Mouse (Mus musculus) midbrain, embryonic 13.5 days (tissue): ENCODE measurements around the gene 4930522L14Rik. TPM values are rescaled to one million over a fixed set of nuclear protein-coding genes. Genes with fewer than 3 reads are reported as not detected.
"Not testable (repeated sequence)": the region's sequence is repeated elsewhere in the genome, so short reads cannot be mapped to it uniquely, and the experiment has no call there.

Experiments
- ATAC-seq: fragments of 200-750 bp; cut with Nextera tagmentation; 2 replicates; pipeline ENCODE4 v1.8.0; 2017; ENCODE audit warnings: mild to moderate bottlenecking, moderate TSS enrichment, moderate library complexity
- H3K27ac ChIP-seq: fragments of 300-500 bp; sonication (generic); 2 replicates; pipeline ENCODE4 v1.5.1; 2015; ENCODE audit warnings: inconsistent platforms, mild to moderate bottlenecking, moderate library complexity
- H3K27me3 ChIP-seq: fragments of 300-500 bp; sonication (generic); 2 replicates; pipeline ENCODE4 v1.6.1; 2015; ENCODE audit warnings: mild to moderate bottlenecking, inconsistent platforms
- H3K36me3 ChIP-seq: fragments of 300-500 bp; sonication (generic); 2 replicates; pipeline ENCODE4 v1.6.1; 2015; ENCODE audit warnings: mild to moderate bottlenecking, inconsistent platforms
- H3K4me1 ChIP-seq: fragments of 300-500 bp; sonication (generic); replicated peaks from 2 replicates; pipeline ENCODE4 v1.6.1; 2015; ENCODE audit warnings: inconsistent platforms
- H3K4me2 ChIP-seq: fragments of 300-500 bp; sonication (generic); replicated peaks from 2 replicates; pipeline ENCODE4 v1.6.1; 2015; ENCODE audit warnings: moderate library complexity, mild to moderate bottlenecking, inconsistent platforms
- H3K4me3 ChIP-seq: fragments of 300-500 bp; sonication (generic); replicated peaks from 2 replicates; pipeline ENCODE4 v1.5.1; 2015; ENCODE audit warnings: mild to moderate bottlenecking, inconsistent platforms
- H3K9ac ChIP-seq: fragments of 300-500 bp; sonication (generic); replicated peaks from 2 replicates; pipeline ENCODE4 v1.6.1; 2015; ENCODE audit warnings: mild to moderate bottlenecking, inconsistent platforms
- H3K9me3 ChIP-seq: fragments of 300-500 bp; sonication (generic); 2 replicates; pipeline ENCODE4 v1.6.1; 2016; ENCODE audit warnings: mild to moderate bottlenecking, inconsistent platforms
- WGBS: fragments of 180-500 bp; shearing (Covaris S2); methylation state at CpG from one replicate; pipeline ENCODE4 v1.1.7; 2015; 5-methylcytosine and 5-hydroxymethylcytosine counted together
- polyA plus RNA-seq: library from polyadenylated mRNA; unstranded; fragments of >200 nt; fragmentation: Nextera tagmentation; extraction: Ambion mirVana; gene quantifications from 2 replicates; pipeline ENCODE4 v1.2.1, GENCODE M21; 2015

Gene 4930522L14Rik
- 4.0 and 5.0 TPM in 2 replicates for polyA plus RNA-seq

- H3K4me1 ChIP-seq, H3K27ac ChIP-seq, H3K27me3 ChIP-seq, H3K36me3 ChIP-seq, H3K9me3 ChIP-seq: not testable (repeated sequence)
- peak; percentile 97 for ATAC-seq
- Histone ChIP-seq H3K9ac (peak within 1 kb of the TSS; percentile 59; the same call in 1 of the 2 replicates), H3K4me2 (peak within 1 kb of the TSS; percentile 71), H3K4me3 (peak within 1 kb of the TSS; percentile 54)
- WGBS = under 1% methylated on average over 25 of the region's 25 CpGs
Measured at GRCm38 (mm10) chr5:109751391-109752071, at the start of gene 4930522L14Rik. TSS of gene 4930522L14Rik (minus strand) at chr5:109751886.

GRCm38 (mm10) chr5:109801466-109801865 is 49.8 kb upstream of the 4930522L14Rik start:
- H3K27ac ChIP-seq, ATAC-seq, H3K27me3 ChIP-seq: not testable (repeated sequence)

GRCm38 (mm10) chr5:109799948-109800347 is 48.3 kb upstream of the 4930522L14Rik start:
- not testable (repeated sequence) for H3K4me1 ChIP-seq, H3K4me2 ChIP-seq, H3K9me3 ChIP-seq, H3K27ac ChIP-seq, H3K9ac ChIP-seq, H3K27me3 ChIP-seq, H3K36me3 ChIP-seq, H3K4me3 ChIP-seq, ATAC-seq
- 70% methylated on average over 2 of the region's 2 CpGs for WGBS

More at GRCm38 (mm10) chr5:109801466-109801865, 49.8 kb upstream of the 4930522L14Rik start:
- not testable (repeated sequence) for H3K4me1 ChIP-seq, H3K36me3 ChIP-seq, H3K4me3 ChIP-seq, H3K9ac ChIP-seq, H3K9me3 ChIP-seq, H3K4me2 ChIP-seq

- WGBS = 92% methylated on average over 3 of the region's 3 CpGs
- H3K4me3 ChIP-seq, H3K9ac ChIP-seq, H3K4me1 ChIP-seq, H3K27ac ChIP-seq, H3K4me2 ChIP-seq, H3K9me3 ChIP-seq, H3K36me3 ChIP-seq, H3K27me3 ChIP-seq: not testable (repeated sequence)
- ATAC-seq = 0 out of 2 replicates have a peak, but pooled peaks have one; percentile 1
Measured at GRCm38 (mm10) chr5:109797017-109797416, 45.3 kb upstream of the 4930522L14Rik start.

GRCm38 (mm10) chr5:109795967-109796652 is 44.4 kb upstream of the 4930522L14Rik start:
- not testable (repeated sequence) for H3K27ac ChIP-seq, H3K4me1 ChIP-seq, H3K36me3 ChIP-seq, H3K27me3 ChIP-seq, H3K9me3 ChIP-seq
- H3K9ac ChIP-seq = peak overlapping the region; percentile 71
- H3K4me3 ChIP-seq = peak overlapping the region; percentile 63
- peak; percentile 96 for ATAC-seq
- WGBS = 2% methylated on average over 25 of the region's 25 CpGs
- H3K4me2 ChIP-seq = peak overlapping the region; percentile 75

- H3K36me3 ChIP-seq, H3K27ac ChIP-seq, H3K27me3 ChIP-seq, H3K9me3 ChIP-seq, H3K4me1 ChIP-seq: not testable (repeated sequence)
- ATAC-seq = peak; percentile 57
- 62% methylated on average over 4 of the region's 4 CpGs for WGBS
- H3K4me2 ChIP-seq = peak overlapping the region; percentile 71
- H3K9ac ChIP-seq = 0 out of 2 replicates have a peak overlapping the region, but pooled peaks have one; percentile 19
- H3K4me3 ChIP-seq = peak overlapping the region; percentile 54
Measured at GRCm38 (mm10) chr5:109752073-109752780, 541 bp upstream of the 4930522L14Rik start.

GRCm38 (mm10) chr5:109745081-109745480 is 6.6 kb downstream of the 4930522L14Rik start:
- 95% methylated on average over 1 of the region's 1 CpGs for WGBS
- not testable (repeated sequence) for ATAC-seq, H3K27me3 ChIP-seq, H3K4me2 ChIP-seq, H3K4me3 ChIP-seq, H3K27ac ChIP-seq, H3K4me1 ChIP-seq, H3K9ac ChIP-seq, H3K36me3 ChIP-seq
- peaks cover 30% of the 10 kb centered on the region for H3K9me3 ChIP-seq

- H3K4me3 ChIP-seq, H3K36me3 ChIP-seq, H3K27me3 ChIP-seq, H3K9ac ChIP-seq, H3K4me1 ChIP-seq, H3K27ac ChIP-seq, H3K9me3 ChIP-seq, H3K4me2 ChIP-seq, ATAC-seq: not testable (repeated sequence)
- WGBS = 88% methylated on average over 3 of the region's 3 CpGs
Measured at GRCm38 (mm10) chr5:109717341-109717740, 34.3 kb downstream of the 4930522L14Rik start.

GRCm38 (mm10) chr5:109691205-109691965 is 60.3 kb downstream of the 4930522L14Rik start:
- not testable (repeated sequence) for H3K4me1 ChIP-seq, H3K9me3 ChIP-seq, H3K27me3 ChIP-seq, ATAC-seq, H3K36me3 ChIP-seq
- Histone ChIP-seq H3K4me3 (peak overlapping the region; percentile 57), H3K27ac (peak overlapping the region; percentile 51; the same call in 1 of the 2 replicates), H3K9ac (0 out of 2 replicates have a peak overlapping the region, but pooled peaks have one; percentile 28), H3K4me2 (peak overlapping the region; percentile 72)
- 60% methylated on average over 5 of the region's 5 CpGs for WGBS

GRCm38 (mm10) chr5:109690537-109691201 is 61.0 kb downstream of the 4930522L14Rik start, which contains the start of gene 5430403G16Rik:
TSS of gene 5430403G16Rik (minus strand) at chr5:109691041.
- ATAC-seq = peak; percentile 99
- Histone ChIP-seq H3K4me2 (peak within 1 kb of the TSS; percentile 72), H3K27ac (peak within 1 kb of the TSS; percentile 64), H3K4me3 (peak within 1 kb of the TSS; percentile 57), H3K9ac (peak within 1 kb of the TSS; percentile 69)
- not testable (repeated sequence) for H3K36me3 ChIP-seq, H3K4me1 ChIP-seq, H3K9me3 ChIP-seq, H3K27me3 ChIP-seq
- whole genome bisulfite sequencing = under 1% methylated on average over 26 of the region's 26 CpGs
